Mouse (Mus musculus): ENCODE measurements around the gene Kremen1. TPM values are rescaled to one million over a fixed set of nuclear protein-coding genes. Genes with fewer than 3 reads are reported as not detected.

Kremen1 gene
- polyA plus RNA-seq, 1 experiment, result 13.4 TPM

GRCm38 (mm10) chr11:5181850-5182404 is 79.4 kb downstream of the Kremen1 start:
- no peak overlapping the region for H3K4me3 ChIP-seq (ENCODE audit: insufficient read depth, low read length)
- H3K27ac ChIP-seq (ENCODE audit: insufficient read depth, low read depth, low read length), result no peak overlapping the region
- H3K4me1 ChIP-seq (ENCODE audit: control insufficient read depth, insufficient read depth, low read length), result peaks cover 3% of the 10 kb centered on the region
- TF ChIP-seq CTCF (IDR thresholded peaks at IDR 0.05; ENCODE audit: low read depth, low read length), result peak; percentile 89
- no peak for TF ChIP-seq POLR2A (IDR thresholded peaks at IDR 0.05; ENCODE audit: borderline replicate concordance, low read depth, low read length)

GRCm38 (mm10) chr11:5179391-5179790 is 82.0 kb downstream of the Kremen1 start:
- H3K4me1 ChIP-seq (ENCODE audit: control insufficient read depth, insufficient read depth, low read length), result peaks cover 8% of the 10 kb centered on the region
- no peak overlapping the region for H3K27ac ChIP-seq (ENCODE audit: insufficient read depth, low read depth, low read length)
- no peak for TF ChIP-seq POLR2A (IDR thresholded peaks at IDR 0.05; ENCODE audit: borderline replicate concordance, low read depth, low read length)
- TF ChIP-seq CTCF (IDR thresholded peaks at IDR 0.05; ENCODE audit: low read depth, low read length), result no peak
- no peak overlapping the region for H3K4me3 ChIP-seq (ENCODE audit: insufficient read depth, low read length)

- Histone ChIP-seq H3K4me3 (ENCODE audit: insufficient read depth, low read length) (no peak overlapping the region), H3K4me1 (ENCODE audit: control insufficient read depth, insufficient read depth, low read length) (peaks cover 24% of the 10 kb centered on the region), H3K27ac (ENCODE audit: insufficient read depth, low read depth, low read length) (no peak overlapping the region)
- TF ChIP-seq POLR2A (IDR thresholded peaks at IDR 0.05; ENCODE audit: borderline replicate concordance, low read depth, low read length) (no peak), CTCF (IDR thresholded peaks at IDR 0.05; ENCODE audit: low read depth, low read length) (no peak)
These were observed 84.2 kb downstream of the Kremen1 start for GRCm38 (mm10) chr11:5177171-5177570.

- H3K4me3 ChIP-seq (ENCODE audit: insufficient read depth, low read length), result no peak overlapping the region
- peaks cover 24% of the 10 kb centered on the region for H3K4me1 ChIP-seq (ENCODE audit: control insufficient read depth, insufficient read depth, low read length)
- H3K27ac ChIP-seq (ENCODE audit: insufficient read depth, low read depth, low read length), result no peak overlapping the region
- no peak for TF ChIP-seq CTCF (IDR thresholded peaks at IDR 0.05; ENCODE audit: low read depth, low read length)
- TF ChIP-seq POLR2A (IDR thresholded peaks at IDR 0.05; ENCODE audit: borderline replicate concordance, low read depth, low read length), result no peak
These were observed 84.7 kb downstream of the Kremen1 start for GRCm38 (mm10) chr11:5176685-5177084.

GRCm38 (mm10) chr11:5175866-5176265 is 85.5 kb downstream of the Kremen1 start:
- no peak overlapping the region for H3K4me3 ChIP-seq (ENCODE audit: insufficient read depth, low read length)
- no peak overlapping the region for H3K27ac ChIP-seq (ENCODE audit: insufficient read depth, low read depth, low read length)
- peaks cover 24% of the 10 kb centered on the region for H3K4me1 ChIP-seq (ENCODE audit: control insufficient read depth, insufficient read depth, low read length)
- TF ChIP-seq CTCF (IDR thresholded peaks at IDR 0.05; ENCODE audit: low read depth, low read length) (no peak), POLR2A (IDR thresholded peaks at IDR 0.05; ENCODE audit: borderline replicate concordance, low read depth, low read length) (no peak)

GRCm38 (mm10) chr11:5175141-5175540 is 86.2 kb downstream of the Kremen1 start:
- Histone ChIP-seq H3K27ac (ENCODE audit: insufficient read depth, low read depth, low read length) (no peak overlapping the region), H3K4me1 (ENCODE audit: control insufficient read depth, insufficient read depth, low read length) (peaks cover 24% of the 10 kb centered on the region), H3K4me3 (ENCODE audit: insufficient read depth, low read length) (no peak overlapping the region)
- TF ChIP-seq POLR2A (IDR thresholded peaks at IDR 0.05; ENCODE audit: borderline replicate concordance, low read depth, low read length) (no peak), CTCF (IDR thresholded peaks at IDR 0.05; ENCODE audit: low read depth, low read length) (no peak)

GRCm38 (mm10) chr11:5172861-5173260 is 88.5 kb downstream of the Kremen1 start:
- TF ChIP-seq POLR2A (IDR thresholded peaks at IDR 0.05; ENCODE audit: borderline replicate concordance, low read depth, low read length) (no peak), CTCF (IDR thresholded peaks at IDR 0.05; ENCODE audit: low read depth, low read length) (no peak)
- peaks cover 24% of the 10 kb centered on the region for H3K4me1 ChIP-seq (ENCODE audit: control insufficient read depth, insufficient read depth, low read length)
- H3K4me3 ChIP-seq (ENCODE audit: insufficient read depth, low read length), result no peak overlapping the region
- H3K27ac ChIP-seq (ENCODE audit: insufficient read depth, low read depth, low read length), result no peak overlapping the region

- Histone ChIP-seq H3K4me1 (ENCODE audit: control insufficient read depth, insufficient read depth, low read length) (peaks cover 10% of the 10 kb centered on the region), H3K4me3 (ENCODE audit: insufficient read depth, low read length) (no peak overlapping the region), H3K27ac (ENCODE audit: insufficient read depth, low read depth, low read length) (no peak overlapping the region)
- TF ChIP-seq CTCF (IDR thresholded peaks at IDR 0.05; ENCODE audit: low read depth, low read length) (no peak), POLR2A (IDR thresholded peaks at IDR 0.05; ENCODE audit: borderline replicate concordance, low read depth, low read length) (no peak)
These were observed 94.0 kb downstream of the Kremen1 start for GRCm38 (mm10) chr11:5167311-5167710.

- H3K4me1 ChIP-seq (ENCODE audit: control insufficient read depth, insufficient read depth, low read length), result peaks cover 10% of the 10 kb centered on the region
- no peak overlapping the region for H3K4me3 ChIP-seq (ENCODE audit: insufficient read depth, low read length)
- TF ChIP-seq CTCF (IDR thresholded peaks at IDR 0.05; ENCODE audit: low read depth, low read length) (no peak), POLR2A (IDR thresholded peaks at IDR 0.05; ENCODE audit: borderline replicate concordance, low read depth, low read length) (no peak)
- H3K27ac ChIP-seq (ENCODE audit: insufficient read depth, low read depth, low read length), result no peak overlapping the region
These were observed 95.9 kb downstream of the Kremen1 start for GRCm38 (mm10) chr11:5165471-5165916.

GRCm38 (mm10) chr11:5164310-5164709 is 97.0 kb downstream of the Kremen1 start:
- no peak overlapping the region for H3K4me3 ChIP-seq (ENCODE audit: insufficient read depth, low read length)
- TF ChIP-seq CTCF (IDR thresholded peaks at IDR 0.05; ENCODE audit: low read depth, low read length) (no peak), POLR2A (IDR thresholded peaks at IDR 0.05; ENCODE audit: borderline replicate concordance, low read depth, low read length) (no peak)
- H3K27ac ChIP-seq (ENCODE audit: insufficient read depth, low read depth, low read length), result no peak overlapping the region
- peaks cover 10% of the 10 kb centered on the region for H3K4me1 ChIP-seq (ENCODE audit: control insufficient read depth, insufficient read depth, low read length)

All from bone marrow macrophage, adult 2 months (primary cell).